Mouse (Mus musculus) limb, embryonic 14.5 days (tissue): ENCODE measurements around the gene Trim75. TPM values are rescaled to one million over a fixed set of nuclear protein-coding genes. Genes with fewer than 3 reads are reported as not detected.

Experiments used
- ATAC-seq: fragments of 200-750 bp; cut with Nextera tagmentation; 2 replicates; pipeline ENCODE4 v1.8.0; 2017; ENCODE audit warnings: low read depth, moderate number of reproducible peaks, moderate TSS enrichment; ENCODE audit not compliant: low FRiP score
- DNase-seq: peaks from one replicate; pipeline ENCODE4 v3.0.0-alpha.2; 2015; ENCODE audit warnings: low spot score
- H3K27ac ChIP-seq: fragments of 300-500 bp; sonication (generic); replicated peaks from 2 replicates; pipeline ENCODE4 v1.5.1; 2014; ENCODE audit warnings: low read depth, mild to moderate bottlenecking, low read length, moderate library complexity, mixed read lengths
- H3K27me3 ChIP-seq: fragments of 300-500 bp; sonication (generic); 2 replicates; pipeline ENCODE4 v1.6.1; 2014; ENCODE audit warnings: low read length, mixed read lengths; ENCODE audit not compliant: control insufficient read depth, insufficient read depth
- H3K36me3 ChIP-seq: fragments of 300-500 bp; sonication (generic); 2 replicates; pipeline ENCODE4 v1.6.1; 2014; ENCODE audit warnings: mild to moderate bottlenecking, low read length, moderate library complexity, mixed read lengths; ENCODE audit not compliant: control insufficient read depth, insufficient read depth
- H3K4me1 ChIP-seq: fragments of 300-500 bp; sonication (generic); 2 replicates; pipeline ENCODE4 v1.6.1; 2014; ENCODE audit warnings: antibody characterized with exemption, low read length, mixed read lengths; ENCODE audit not compliant: control insufficient read depth, insufficient read depth
- H3K4me2 ChIP-seq: fragments of 300-500 bp; sonication (generic); replicated peaks from 2 replicates; pipeline ENCODE4 v1.6.1; 2014; ENCODE audit warnings: low read depth, mild to moderate bottlenecking, low read length, moderate library complexity; ENCODE audit not compliant: severe bottlenecking
- H3K4me3 ChIP-seq: fragments of 300-500 bp; sonication (generic); replicated peaks from 2 replicates; pipeline ENCODE4 v1.5.1; 2014; ENCODE audit warnings: low read length
- H3K9ac ChIP-seq: fragments of 300-500 bp; sonication (generic); 2 replicates; pipeline ENCODE4 v1.6.1; 2014; ENCODE audit warnings: mild to moderate bottlenecking, low read depth, low read length, moderate library complexity; ENCODE audit not compliant: severe bottlenecking
- H3K9me3 ChIP-seq: fragments of 300-500 bp; sonication (generic); 2 replicates; pipeline ENCODE4 v1.6.1; 2016; ENCODE audit warnings: low read length; ENCODE audit not compliant: control insufficient read depth
- POLR2A ChIP-seq: fragments of 200-500 bp; IDR thresholded peaks from 2 replicates; pipeline ENCODE4 v1.8.0; 2012; ENCODE audit warnings: inconsistent platforms, mild to moderate bottlenecking, moderate library complexity, borderline replicate concordance; ENCODE audit not compliant: insufficient read depth, insufficient read length; ENCODE audit errors: extremely low read depth
- WGBS: fragments of 180-500 bp; shearing (Covaris S2); extraction: QIAGEN DNeasy Blood & Tissue Kit; methylation state at CpG from one replicate; pipeline ENCODE4 v1.1.7; 2014; 5-methylcytosine and 5-hydroxymethylcytosine counted together
- polyA plus RNA-seq, 2 experiments: library from polyadenylated mRNA; depleted of rRNA in 1 of 2; stranded (reverse) in 1 of 2; unstranded in 1 of 2; fragments of >200 nt; fragmentation: Nextera tagmentation in 1 of 2; extraction: Ambion mirVana in 1 of 2; gene quantifications; 2 replicates each; pipeline versions ENCODE4 v1.2.1 to v1.2.3; 2012 to 2014

The Trim75 gene
- polyA plus RNA-seq, 2 experiments, result 0.12 TPM; not detected in 1

- Histone ChIP-seq H3K36me3 (no peaks in the 10 kb centered on the region), H3K4me3 (peak overlapping the region; percentile 82), H3K9me3 (no peaks in the 10 kb centered on the region), H3K27ac (no peak overlapping the region; the same call in 1 of the 2 replicates), H3K4me1 (no peaks in the 10 kb centered on the region), H3K4me2 (peak overlapping the region; percentile 61), H3K9ac (peak overlapping the region; percentile 64), H3K27me3 (peaks cover 4% of the 10 kb centered on the region; the same call in 1 of the 2 replicates)
- 8% methylated on average over 10 of the region's 10 CpGs for WGBS
- TF ChIP-seq POLR2A, result no peak
- DNase-seq (no peak), ATAC-seq (0 out of 2 replicates have a peak, but pooled peaks have one; percentile 1)
These were observed 40.0 kb downstream of the Trim75 start for GRCm38 (mm10) chr8:64947698-64948034.

GRCm38 (mm10) chr8:64946820-64947697, 40.6 kb downstream of the Trim75 start, which contains the start of gene Tmem192:
Gene Tmem192, plus strand, starts transcription at chr8:64947185.
- H3K9me3 ChIP-seq, result no peaks in the 10 kb centered on the region
- WGBS, result 2% methylated on average over 50 of the region's 73 CpGs
- peak within 1 kb of the TSS; percentile 61 for H3K4me2 ChIP-seq
- peak within 1 kb of the TSS; percentile 64 for H3K9ac ChIP-seq
- H3K4me3 ChIP-seq, result peak within 1 kb of the TSS; percentile 82
- DNase-seq (peak; percentile 90), ATAC-seq (peak; percentile 96)
- peaks cover 4% of the 10 kb centered on the region; the same call in 1 of the 2 replicates for H3K27me3 ChIP-seq
- H3K4me1 ChIP-seq, result no peaks in the 10 kb centered on the region
- no peak within 1 kb of the TSS; the same call in 1 of the 2 replicates for H3K27ac ChIP-seq
- no peaks in the 10 kb centered on the region for H3K36me3 ChIP-seq
- 0 out of 2 replicates have a peak, but pooled peaks have one; percentile 8 for TF ChIP-seq POLR2A

GRCm38 (mm10) chr8:64946441-64946819, 41.2 kb downstream of the Trim75 start:
- Histone ChIP-seq H3K9me3 (no peaks in the 10 kb centered on the region), H3K4me1 (no peaks in the 10 kb centered on the region), H3K4me3 (peak overlapping the region; percentile 82), H3K36me3 (no peaks in the 10 kb centered on the region), H3K9ac (no peak overlapping the region), H3K27me3 (peaks cover 4% of the 10 kb centered on the region; the same call in 1 of the 2 replicates), H3K27ac (no peak overlapping the region), H3K4me2 (peak overlapping the region; percentile 61)
- DNase-seq (no peak), ATAC-seq (no peak)
- TF ChIP-seq POLR2A, result no peak
- 54% methylated on average over 8 of the region's 8 CpGs for WGBS

GRCm38 (mm10) chr8:64945606-64946005, 42.0 kb downstream of the Trim75 start:
- no peak for ATAC-seq
- DNase-seq, result no peak
- Histone ChIP-seq H3K36me3 (no peaks in the 10 kb centered on the region), H3K4me3 (no peak overlapping the region), H3K27ac (no peak overlapping the region), H3K4me2 (no peak overlapping the region), H3K9me3 (no peaks in the 10 kb centered on the region), H3K27me3 (peaks cover 4% of the 10 kb centered on the region; the same call in 1 of the 2 replicates), H3K4me1 (no peaks in the 10 kb centered on the region), H3K9ac (no peak overlapping the region)
- no peak for TF ChIP-seq POLR2A
- 68% methylated on average over 7 of the region's 7 CpGs for WGBS

GRCm38 (mm10) chr8:64944831-64945230, 42.8 kb downstream of the Trim75 start:
- 29% methylated on average over 5 of the region's 5 CpGs for WGBS
- Histone ChIP-seq H3K9ac (no peak overlapping the region), H3K4me3 (no peak overlapping the region), H3K36me3 (no peaks in the 10 kb centered on the region), H3K9me3 (no peaks in the 10 kb centered on the region), H3K4me2 (no peak overlapping the region), H3K27me3 (peaks cover 4% of the 10 kb centered on the region; the same call in 1 of the 2 replicates), H3K27ac (no peak overlapping the region), H3K4me1 (no peaks in the 10 kb centered on the region)
- DNase-seq (no peak), ATAC-seq (no peak)
- TF ChIP-seq POLR2A, result no peak
